Mouse (Mus musculus) MN1 (cell line): ENCODE data around the gene Diaph3.

Experiments
- DNase-seq: peaks from one replicate; pipeline ENCODE4 v3.0.0-alpha.2; 2016; ENCODE audit warnings: low spot score

The Diaph3 gene

GRCm38 (mm10) chr14:86847154-86847810 lies 293.8 kb downstream of the Diaph3 start:
- DNase-seq: no peak

GRCm38 (mm10) chr14:86844075-86844474 lies 297.0 kb downstream of the Diaph3 start:
- DNase-seq: no peak

GRCm38 (mm10) chr14:86837642-86838041 lies 303.4 kb downstream of the Diaph3 start:
- DNase-seq: no peak

GRCm38 (mm10) chr14:86834851-86835250 lies 306.2 kb downstream of the Diaph3 start:
- no peak for DNase-seq

- DNase-seq: no peak
Observed at GRCm38 (mm10) chr14:86834269-86834668, 306.8 kb downstream of the Diaph3 start.

- no peak for DNase-seq
Observed at GRCm38 (mm10) chr14:86833003-86833402, 308.0 kb downstream of the Diaph3 start.

GRCm38 (mm10) chr14:86816246-86816645 lies 324.8 kb downstream of the Diaph3 start:
- DNase-seq: no peak

- no peak for DNase-seq
Observed at GRCm38 (mm10) chr14:86788880-86789641, 352.0 kb downstream of the Diaph3 start.

- no peak for DNase-seq
Observed at GRCm38 (mm10) chr14:86786866-86787265, 354.2 kb downstream of the Diaph3 start.

- peak; percentile 49 for DNase-seq
Observed at GRCm38 (mm10) chr14:86781553-86782273, 359.3 kb downstream of the Diaph3 start.

- DNase-seq: no peak
Observed at GRCm38 (mm10) chr14:86773311-86773710, 367.7 kb downstream of the Diaph3 start.

GRCm38 (mm10) chr14:86772176-86773150 lies 368.6 kb downstream of the Diaph3 start:
- DNase-seq: no peak

GRCm38 (mm10) chr14:86764286-86764685 lies 376.7 kb downstream of the Diaph3 start:
- DNase-seq: no peak

GRCm38 (mm10) chr14:86757604-86758520 lies 383.2 kb downstream of the Diaph3 start:
- peak; percentile 78 for DNase-seq

- no peak for DNase-seq
Observed at GRCm38 (mm10) chr14:86757132-86757531, 383.9 kb downstream of the Diaph3 start.

GRCm38 (mm10) chr14:86750351-86750750 lies 390.7 kb downstream of the Diaph3 start:
- DNase-seq: no peak

GRCm38 (mm10) chr14:86749425-86749824 lies 391.6 kb downstream of the Diaph3 start:
- DNase-seq: no peak

GRCm38 (mm10) chr14:86748876-86749275 lies 392.2 kb downstream of the Diaph3 start:
- peak; percentile 11 for DNase-seq

GRCm38 (mm10) chr14:86744523-86744922 lies 396.5 kb downstream of the Diaph3 start:
- DNase-seq: no peak

- DNase-seq: no peak
Observed at GRCm38 (mm10) chr14:86741855-86742531, 399.0 kb downstream of the Diaph3 start.
